Mouse (Mus musculus) lung, adult 18-20 months (tissue): ENCODE measurements around the gene Eps8l1.
A peak's percentile ranks its signal among the peaks of the same experiment; 100 is the strongest.
"Not testable (repeated sequence)": the region's sequence is repeated elsewhere in the genome, so short reads cannot be mapped to it uniquely, and the experiment has no call there.

Experiments used
- DNase-seq, 2 experiments: peaks; one replicate each; pipeline ENCODE4 v3.0.0; 2022; ENCODE audit warnings: mixed read lengths in 2 of 2

The Eps8l1 gene

GRCm38 (mm10) chr7:4460576-4461434 is at the start of gene Eps8l1:
TSS of gene Eps8l1 (plus strand) at chr7:4460674.
- peak; percentile 76 to 86 for DNase-seq

- DNase-seq = not testable (repeated sequence)
Measured at GRCm38 (mm10) chr7:4412406-4412805, 48.1 kb upstream of the Eps8l1 start.

GRCm38 (mm10) chr7:4419681-4420080 is 40.8 kb upstream of the Eps8l1 start:
- no peak for DNase-seq

GRCm38 (mm10) chr7:4420230-4420629 is 40.2 kb upstream of the Eps8l1 start:
- no peak for DNase-seq

GRCm38 (mm10) chr7:4427161-4427912 is 33.1 kb upstream of the Eps8l1 start:
- peak; percentile 88 to 91 for DNase-seq

- DNase-seq = no peak
Measured at GRCm38 (mm10) chr7:4430246-4430844, 30.1 kb upstream of the Eps8l1 start.

- DNase-seq = peak; percentile 75 to 80
Measured at GRCm38 (mm10) chr7:4431548-4431947, 28.9 kb upstream of the Eps8l1 start.

- no peak for DNase-seq
Measured at GRCm38 (mm10) chr7:4432026-4432425, 28.4 kb upstream of the Eps8l1 start.

GRCm38 (mm10) chr7:4437721-4438120 is 22.8 kb upstream of the Eps8l1 start:
- peak in 1 of 2 experiments; percentile 1 for DNase-seq

GRCm38 (mm10) chr7:4440549-4440948 is 19.9 kb upstream of the Eps8l1 start:
- DNase-seq = no peak

- peak; percentile 92 to 95 for DNase-seq
Measured at GRCm38 (mm10) chr7:4445216-4445791, 15.2 kb upstream of the Eps8l1 start, which contains the start of gene Rdh13. TSS of gene Rdh13 (minus strand) at chr7:4445649.

GRCm38 (mm10) chr7:4447138-4447537 is 13.3 kb upstream of the Eps8l1 start:
- DNase-seq = no peak

- DNase-seq = no peak
Measured at GRCm38 (mm10) chr7:4448439-4448838, 12.0 kb upstream of the Eps8l1 start.

GRCm38 (mm10) chr7:4449211-4449610 is 11.3 kb upstream of the Eps8l1 start:
- peak in 1 of 2 experiments; percentile 54 for DNase-seq

- DNase-seq = peak; percentile 86 to 92
Measured at GRCm38 (mm10) chr7:4452644-4453043, 7.8 kb upstream of the Eps8l1 start.

- DNase-seq = peak; percentile 93 to 95
Measured at GRCm38 (mm10) chr7:4464194-4464824, 3.8 kb downstream of the Eps8l1 start.

- no peak for DNase-seq
Measured at GRCm38 (mm10) chr7:4467801-4468200, 7.3 kb downstream of the Eps8l1 start.

GRCm38 (mm10) chr7:4470275-4471178 is 10.1 kb downstream of the Eps8l1 start:
- DNase-seq = peak; percentile 78 to 86

GRCm38 (mm10) chr7:4471179-4471555 is 10.7 kb downstream of the Eps8l1 start:
- peak; percentile 81 to 83 for DNase-seq

GRCm38 (mm10) chr7:4473940-4474339 is 13.5 kb downstream of the Eps8l1 start:
- no peak for DNase-seq
